Mouse (Mus musculus) embryonic facial prominence, embryonic 13.5 days (tissue): ENCODE measurements around the gene Smok3c. TPM values are rescaled to one million over a fixed set of nuclear protein-coding genes. Genes with fewer than 3 reads are reported as not detected.
"Not testable (repeated sequence)": the region's sequence is repeated elsewhere in the genome, so short reads cannot be mapped to it uniquely, and the experiment has no call there.

Experiments used
- ATAC-seq: fragments of 200-750 bp; cut with Nextera tagmentation; 2 replicates; pipeline ENCODE4 v1.8.0; 2017; ENCODE audit warnings: low read depth; ENCODE audit not compliant: insufficient number of reproducible peaks, insufficient read depth, low FRiP score, low TSS enrichment
- H3K27ac ChIP-seq: fragments of 300-500 bp; sonication (generic); 2 replicates; pipeline ENCODE4 v1.5.1; 2015; ENCODE audit warnings: moderate library complexity, mild to moderate bottlenecking, inconsistent platforms
- H3K27me3 ChIP-seq: fragments of 300-500 bp; sonication (generic); 2 replicates; pipeline ENCODE4 v1.6.1; 2015; ENCODE audit warnings: mild to moderate bottlenecking, inconsistent platforms
- H3K36me3 ChIP-seq: fragments of 300-500 bp; sonication (generic); 2 replicates; pipeline ENCODE4 v1.6.1; 2015; ENCODE audit warnings: mild to moderate bottlenecking, inconsistent platforms
- H3K4me1 ChIP-seq: fragments of 300-500 bp; sonication (generic); 2 replicates; pipeline ENCODE4 v1.6.1; 2015; ENCODE audit warnings: inconsistent platforms
- H3K4me2 ChIP-seq: fragments of 300-500 bp; sonication (generic); 2 replicates; pipeline ENCODE4 v1.6.1; 2015; ENCODE audit warnings: moderate library complexity, mild to moderate bottlenecking, inconsistent platforms
- H3K4me3 ChIP-seq: fragments of 300-500 bp; sonication (generic); 2 replicates; pipeline ENCODE4 v1.5.1; 2015; ENCODE audit warnings: mild to moderate bottlenecking, inconsistent platforms
- H3K9ac ChIP-seq: fragments of 300-500 bp; sonication (generic); 2 replicates; pipeline ENCODE4 v1.6.1; 2015; ENCODE audit warnings: mild to moderate bottlenecking, inconsistent platforms
- H3K9me3 ChIP-seq: fragments of 300-500 bp; sonication (generic); 2 replicates; pipeline ENCODE4 v1.6.1; 2016; ENCODE audit warnings: inconsistent platforms
- WGBS: fragments of 180-500 bp; shearing (Covaris S2); methylation state at CpG from one replicate; pipeline ENCODE4 v1.1.7; 2015; ENCODE audit warnings: mixed read lengths; 5-methylcytosine and 5-hydroxymethylcytosine counted together
- polyA plus RNA-seq: library from polyadenylated mRNA; unstranded; fragments of >200 nt; fragmentation: Nextera tagmentation; extraction: Ambion mirVana; gene quantifications from 2 replicates; pipeline ENCODE4 v1.2.1, GENCODE M21; 2015

Smok3c gene
- not detected in 2 replicates for polyA plus RNA-seq

DNA sequence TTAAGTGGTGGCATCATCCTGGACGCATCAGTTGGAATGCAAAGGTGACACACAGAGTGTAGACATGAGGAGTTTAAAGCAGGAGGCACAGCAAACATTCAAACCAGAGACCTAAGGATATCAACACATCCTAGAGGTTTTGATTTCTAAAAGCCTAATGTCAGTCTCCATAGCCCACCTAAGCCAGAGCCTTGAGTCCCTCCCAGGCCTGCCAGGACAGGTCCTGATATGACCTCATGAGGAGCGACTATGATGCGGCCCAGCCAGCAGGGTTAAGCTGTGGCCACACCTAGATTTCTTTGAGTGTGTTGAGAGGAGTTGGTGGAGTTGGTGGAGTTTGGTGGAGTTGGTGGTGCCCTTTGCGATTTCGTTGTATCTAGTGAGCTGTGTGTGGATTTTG, at the start of gene Smok3c:
Gene Smok3c, plus strand, starts transcription at position 301 of the 400 bp plus-strand sequence.
- H3K27me3 ChIP-seq, ATAC-seq, H3K4me2 ChIP-seq, H3K4me3 ChIP-seq, H3K9ac ChIP-seq, H3K36me3 ChIP-seq, H3K9me3 ChIP-seq, H3K4me1 ChIP-seq, H3K27ac ChIP-seq: not testable (repeated sequence)
- WGBS, result no CpG with 5 or more reads among the region's 5 CpGs

- Histone ChIP-seq H3K27ac (no peak overlapping the region), H3K27me3 (no peaks in the 10 kb centered on the region), H3K36me3 (no peaks in the 10 kb centered on the region), H3K9me3 (no peaks in the 10 kb centered on the region), H3K4me3 (no peak overlapping the region), H3K4me2 (no peak overlapping the region), H3K9ac (no peak overlapping the region), H3K4me1 (no peaks in the 10 kb centered on the region)
- 84% methylated on average over 5 of the region's 5 CpGs for WGBS
- ATAC-seq, result no peak
These were observed 43.6 kb upstream of the Smok3c start for GRCm38 (mm10) chr5:138009437-138009836.

DNA sequence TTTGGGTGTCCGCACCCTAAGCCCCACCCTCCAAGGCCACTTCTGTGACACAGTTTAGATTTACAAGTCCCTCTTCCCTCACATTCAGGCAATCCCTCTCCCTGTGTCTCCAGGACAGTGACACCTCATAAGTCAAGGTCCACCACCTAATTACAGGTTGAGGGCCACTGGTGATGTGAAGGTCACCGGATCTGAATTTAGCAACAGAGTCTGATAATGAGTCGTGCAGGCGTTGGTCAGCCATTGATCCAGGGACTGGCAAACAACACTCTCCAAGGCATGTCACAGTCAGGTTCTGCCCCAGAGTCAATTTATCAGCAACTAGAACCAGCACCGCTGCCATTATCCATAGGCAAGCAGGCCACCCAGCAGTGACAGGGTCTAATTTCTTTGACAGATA, 40.6 kb upstream of the Smok3c start:
- WGBS, result 93% methylated on average over 5 of the region's 5 CpGs
- H3K9me3 ChIP-seq, result no peaks in the 10 kb centered on the region
- no peak overlapping the region for H3K9ac ChIP-seq
- H3K4me3 ChIP-seq, result no peak overlapping the region
- no peak overlapping the region for H3K4me2 ChIP-seq
- H3K27ac ChIP-seq, result no peak overlapping the region
- no peak for ATAC-seq
- H3K27me3 ChIP-seq, result no peaks in the 10 kb centered on the region
- no peaks in the 10 kb centered on the region for H3K36me3 ChIP-seq
- no peaks in the 10 kb centered on the region for H3K4me1 ChIP-seq

- ATAC-seq, result no peak
- Histone ChIP-seq H3K4me2 (no peak overlapping the region), H3K4me1 (no peaks in the 10 kb centered on the region), H3K9me3 (no peaks in the 10 kb centered on the region), H3K36me3 (no peaks in the 10 kb centered on the region), H3K4me3 (no peak overlapping the region), H3K9ac (no peak overlapping the region), H3K27ac (no peak overlapping the region), H3K27me3 (no peaks in the 10 kb centered on the region)
- WGBS, result 84% methylated on average over 2 of the region's 2 CpGs
These were observed 36.5 kb upstream of the Smok3c start for GRCm38 (mm10) chr5:138016530-138016929.

DNA sequence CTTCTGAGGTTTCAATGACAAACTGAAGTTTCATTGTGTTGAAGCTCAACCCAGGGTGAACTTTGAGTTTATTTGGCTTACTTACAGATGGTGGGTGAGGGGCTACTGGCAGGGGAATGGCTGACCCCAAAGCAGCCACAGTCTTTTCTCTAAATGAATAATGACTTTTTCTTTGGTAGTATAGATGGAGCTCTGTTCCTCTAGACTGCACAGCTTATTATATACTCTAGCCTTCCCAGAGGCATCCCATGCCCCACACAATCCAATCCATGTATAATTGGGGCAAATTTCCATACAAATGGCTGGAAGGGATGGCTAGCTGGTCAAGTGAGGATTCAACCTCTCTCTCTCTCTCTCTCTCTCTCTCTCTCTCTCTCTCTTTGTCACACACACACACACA, 36.0 kb upstream of the Smok3c start:
- no peaks in the 10 kb centered on the region for H3K9me3 ChIP-seq
- no peaks in the 10 kb centered on the region for H3K4me1 ChIP-seq
- no peak overlapping the region for H3K27ac ChIP-seq
- no peaks in the 10 kb centered on the region for H3K27me3 ChIP-seq
- H3K9ac ChIP-seq, result no peak overlapping the region
- no peak overlapping the region for H3K4me3 ChIP-seq
- H3K4me2 ChIP-seq, result no peak overlapping the region
- ATAC-seq, result no peak
- no peaks in the 10 kb centered on the region for H3K36me3 ChIP-seq

GRCm38 (mm10) chr5:138019577-138019976, 33.4 kb upstream of the Smok3c start:
- H3K4me2 ChIP-seq, H3K9ac ChIP-seq, H3K27ac ChIP-seq, H3K27me3 ChIP-seq, H3K4me3 ChIP-seq, H3K36me3 ChIP-seq, ATAC-seq, H3K9me3 ChIP-seq, H3K4me1 ChIP-seq: not testable (repeated sequence)
- WGBS, result 87% methylated on average over 3 of the region's 4 CpGs

DNA sequence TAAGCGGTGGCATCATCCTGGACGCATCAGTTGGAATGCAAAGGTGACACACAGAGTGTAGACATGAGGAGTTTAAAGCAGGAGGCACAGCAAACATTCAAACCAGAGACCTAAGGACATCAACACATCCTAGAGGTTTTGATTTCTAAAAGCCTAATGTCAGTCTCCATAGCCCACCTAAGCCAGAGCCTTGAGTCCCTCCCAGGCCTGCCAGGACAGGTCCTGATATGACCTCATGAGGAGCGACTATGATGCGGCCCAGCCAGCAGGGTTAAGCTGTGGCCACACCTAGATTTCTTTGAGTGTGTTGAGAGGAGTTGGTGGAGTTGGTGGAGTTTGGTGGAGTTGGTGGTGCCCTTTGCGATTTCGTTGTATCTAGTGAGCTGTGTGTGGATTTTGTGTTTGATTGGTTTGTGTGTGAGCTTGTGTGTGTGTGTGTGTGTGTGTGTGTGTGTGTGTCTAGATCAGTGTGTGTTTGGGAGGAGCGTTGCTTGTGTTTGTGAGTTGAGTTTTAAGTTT, 32.0 kb upstream of the Smok3c start, which contains the start of the genes Smok3a and Smok3b:
Gene Smok3a, plus strand, starts transcription at position 301 of the 519 bp plus-strand sequence.
Gene Smok3b, plus strand, starts transcription at position 469 of the 519 bp plus-strand sequence.
- not testable (repeated sequence) for H3K9me3 ChIP-seq, H3K36me3 ChIP-seq, H3K4me2 ChIP-seq, ATAC-seq, H3K27ac ChIP-seq, H3K4me1 ChIP-seq, H3K27me3 ChIP-seq, H3K4me3 ChIP-seq, H3K9ac ChIP-seq
- WGBS, result 95% methylated on average over 4 of the region's 7 CpGs

DNA sequence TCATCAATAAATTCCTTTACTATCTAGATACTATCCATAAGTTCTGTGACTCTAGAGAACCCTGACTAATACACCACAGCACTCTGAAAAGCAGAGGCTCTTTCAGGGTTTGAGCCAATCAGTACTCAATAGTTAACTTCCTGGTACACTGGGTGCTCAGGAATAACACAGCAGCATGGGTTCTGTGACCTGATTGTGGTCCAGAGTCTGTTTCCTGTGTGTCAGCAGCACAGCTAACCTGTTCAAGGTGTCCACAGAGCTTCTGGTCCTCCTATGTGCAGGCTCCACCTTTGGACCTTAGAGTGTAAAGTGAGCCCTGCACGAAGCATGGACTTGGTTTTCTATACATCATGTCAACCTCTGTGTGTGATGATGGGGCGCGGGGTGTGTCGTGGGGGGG, 20.8 kb downstream of the Smok3c start:
- H3K27ac ChIP-seq, result no peak overlapping the region
- no peaks in the 10 kb centered on the region for H3K9me3 ChIP-seq
- no peak overlapping the region for H3K4me3 ChIP-seq
- no peak for ATAC-seq
- no peak overlapping the region for H3K4me2 ChIP-seq
- H3K27me3 ChIP-seq, result no peaks in the 10 kb centered on the region
- WGBS, result 94% methylated on average over 4 of the region's 4 CpGs
- no peaks in the 10 kb centered on the region for H3K4me1 ChIP-seq
- no peak overlapping the region for H3K9ac ChIP-seq
- H3K36me3 ChIP-seq, result no peaks in the 10 kb centered on the region

GRCm38 (mm10) chr5:138075684-138076083, 22.7 kb downstream of the Smok3c start:
- Histone ChIP-seq H3K27ac (no peak overlapping the region), H3K9me3 (no peaks in the 10 kb centered on the region), H3K4me3 (no peak overlapping the region), H3K36me3 (no peaks in the 10 kb centered on the region), H3K27me3 (no peaks in the 10 kb centered on the region), H3K4me2 (no peak overlapping the region), H3K9ac (no peak overlapping the region), H3K4me1 (no peaks in the 10 kb centered on the region)
- no peak for ATAC-seq
- 78% methylated on average over 3 of the region's 3 CpGs for WGBS

DNA sequence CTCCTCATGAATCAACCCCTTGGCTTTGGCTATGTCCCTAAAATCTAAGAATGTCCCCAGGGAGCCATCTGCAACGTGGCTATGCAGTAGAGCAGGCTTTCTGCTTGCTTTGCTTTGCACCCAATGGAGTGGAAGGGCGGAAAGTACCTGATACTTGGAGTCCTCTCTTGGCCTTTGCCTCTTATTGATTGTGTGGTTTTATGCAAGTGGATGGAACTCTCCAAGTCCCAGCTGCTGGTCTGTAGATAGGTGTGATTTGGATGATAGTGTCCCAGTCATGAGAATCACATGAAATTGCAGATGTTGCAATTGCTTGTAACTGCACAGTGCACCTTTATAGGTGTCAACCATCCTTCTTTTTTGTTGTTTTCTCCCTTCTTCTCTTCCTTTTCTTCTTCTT, 23.2 kb downstream of the Smok3c start:
- H3K27me3 ChIP-seq, result no peaks in the 10 kb centered on the region
- H3K9ac ChIP-seq, result no peak overlapping the region
- WGBS, result 60% methylated on average over 2 of the region's 2 CpGs
- H3K9me3 ChIP-seq, result no peaks in the 10 kb centered on the region
- H3K4me3 ChIP-seq, result no peak overlapping the region
- H3K27ac ChIP-seq, result no peak overlapping the region
- H3K4me2 ChIP-seq, result no peak overlapping the region
- no peak for ATAC-seq
- no peaks in the 10 kb centered on the region for H3K4me1 ChIP-seq
- no peaks in the 10 kb centered on the region for H3K36me3 ChIP-seq

DNA sequence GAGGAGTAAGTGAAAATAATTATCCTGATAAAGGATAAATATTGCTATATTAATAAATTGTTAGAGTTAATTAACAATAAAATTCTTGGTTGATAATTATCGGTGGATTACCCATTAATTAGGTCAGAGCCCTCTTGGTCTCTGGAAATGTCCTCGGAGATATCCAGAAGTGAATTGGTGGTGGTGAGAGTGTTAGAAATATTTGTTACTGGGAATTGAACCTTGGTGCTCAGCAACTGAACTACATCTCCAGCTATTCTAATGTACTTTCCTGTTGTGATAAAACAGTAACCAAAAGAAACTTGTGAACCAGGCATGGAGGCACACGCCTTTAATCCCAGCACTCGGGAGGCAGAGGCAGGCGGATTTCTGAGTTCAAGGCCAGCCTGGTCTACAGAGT, 27.5 kb downstream of the Smok3c start:
- Histone ChIP-seq H3K4me2 (no peak overlapping the region), H3K4me1 (no peaks in the 10 kb centered on the region), H3K36me3 (no peaks in the 10 kb centered on the region), H3K9ac (no peak overlapping the region), H3K9me3 (no peaks in the 10 kb centered on the region), H3K4me3 (no peak overlapping the region), H3K27me3 (0 out of 2 replicates have a peak, but pooled peaks cover 3% of the 10 kb centered on the region), H3K27ac (no peak overlapping the region)
- WGBS, result 89% methylated on average over 5 of the region's 5 CpGs
- ATAC-seq, result no peak

DNA sequence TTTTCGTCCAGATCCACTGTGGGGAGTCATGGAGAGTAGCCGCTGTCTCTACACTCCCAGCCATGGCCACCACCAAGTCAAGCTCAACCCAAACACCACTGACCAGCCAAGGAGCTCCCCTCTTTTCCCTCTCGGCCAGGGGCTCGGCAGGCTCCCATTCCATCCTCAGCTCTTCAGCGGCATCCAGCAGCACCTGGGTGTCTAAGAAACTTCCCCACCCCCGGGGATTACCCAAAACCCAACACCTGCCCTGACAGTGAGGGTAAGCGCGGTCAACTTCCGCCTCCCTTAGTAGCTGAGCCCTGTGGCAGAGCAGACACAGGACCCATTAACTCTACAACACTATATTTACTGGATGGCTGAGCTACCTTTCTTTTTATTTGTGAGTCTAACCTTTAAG, 28.5 kb downstream of the Smok3c start:
- H3K27me3 ChIP-seq, result 0 out of 2 replicates have a peak, but pooled peaks cover 3% of the 10 kb centered on the region
- WGBS, result 83% methylated on average over 9 of the region's 9 CpGs
- no peak overlapping the region for H3K9ac ChIP-seq
- H3K9me3 ChIP-seq, result no peaks in the 10 kb centered on the region
- H3K27ac ChIP-seq, result no peak overlapping the region
- H3K4me2 ChIP-seq, result no peak overlapping the region
- no peak for ATAC-seq
- H3K4me3 ChIP-seq, result no peak overlapping the region
- H3K36me3 ChIP-seq, result no peaks in the 10 kb centered on the region
- peaks cover 1% of the 10 kb centered on the region for H3K4me1 ChIP-seq
